Mouse (Mus musculus) bone marrow, adult 2 months (tissue): Measurements from ENCODE around the gene Usp20. TPM values are rescaled to one million over a fixed set of nuclear protein-coding genes. Genes with fewer than 3 reads are reported as not detected.
"Not testable (repeated sequence)": the region's sequence is repeated elsewhere in the genome, so short reads cannot be mapped to it uniquely, and the experiment has no call there.

ENCODE experiments used
- H3K27ac ChIP-seq: fragments of 200-500 bp; 2 replicates; pipeline ENCODE4 v1.5.1; 2012; ENCODE audit warnings: low read depth, mild to moderate bottlenecking, control low read depth, inconsistent platforms, low read length; ENCODE audit not compliant: control insufficient read depth, poor library complexity, insufficient read depth
- H3K4me1 ChIP-seq: fragments of 200-500 bp; 2 replicates; pipeline ENCODE4 v1.6.1; 2011; ENCODE audit warnings: low read length; ENCODE audit not compliant: control insufficient read depth, insufficient read depth
- H3K4me3 ChIP-seq: fragments of 200-500 bp; replicated peaks from 2 replicates; pipeline ENCODE3; 2011; ENCODE audit warnings: mild to moderate bottlenecking, low read depth, low read length, control low read depth; ENCODE audit not compliant: control insufficient read depth
- CTCF ChIP-seq: fragments of 200-500 bp; IDR thresholded peaks from 2 replicates; pipeline ENCODE4 v1.5.1; 2011; ENCODE audit warnings: low read length, control low read depth; ENCODE audit not compliant: control insufficient read depth, insufficient read depth
- POLR2A ChIP-seq: fragments of 200-500 bp; IDR thresholded peaks from 2 replicates; pipeline ENCODE4 v1.6.1; 2011; ENCODE audit warnings: low read depth, mild to moderate bottlenecking, control low read depth, low read length, borderline replicate concordance; ENCODE audit not compliant: control insufficient read depth
- WGBS: fragments of 180-500 bp; shearing (Covaris S2); methylation state at CpG from one replicate; pipeline ENCODE4 v1.1.7; 2018; 5-methylcytosine and 5-hydroxymethylcytosine counted together
- polyA plus RNA-seq: library from polyadenylated mRNA; stranded (reverse); fragments of >200 nt; gene quantifications from 2 replicates; pipeline ENCODE4 v1.2.4, GENCODE M21; 2011; ENCODE audit warnings: low replicate concordance; ENCODE audit not compliant: missing spikeins, insufficient read depth, insufficient read length

Usp20 gene
- polyA plus RNA-seq: 8.6 and 11.7 TPM in 2 replicates

GRCm38 (mm10) chr2:30981790-30982513, at the start of gene Usp20, which contains the start of gene BC005624:
Usp20 (plus strand) TSS chr2:30982279.
BC005624 (minus strand) TSS chr2:30982201.
- peak; percentile 53; the same call in 1 of the 2 replicates for TF ChIP-seq POLR2A
- TF ChIP-seq CTCF: peak; percentile 15; the same call in 1 of the 2 replicates
- H3K4me1 ChIP-seq: peaks cover 3% of the 10 kb centered on the region

GRCm38 (mm10) chr2:30933032-30933431, 49.0 kb upstream of the Usp20 start:
- 80% methylated on average over 6 of the region's 6 CpGs for WGBS
- Histone ChIP-seq H3K4me3 (no peak overlapping the region), H3K27ac (no peak overlapping the region), H3K4me1 (peaks cover 5% of the 10 kb centered on the region)
- TF ChIP-seq POLR2A (no peak), CTCF (no peak)

More at GRCm38 (mm10) chr2:30981790-30982513, at the start of gene Usp20, which contains the start of gene BC005624:
- Histone ChIP-seq H3K4me3 (peak within 1 kb of the TSS; percentile 90), H3K27ac (peak within 1 kb of the TSS; percentile 10; the same call in 1 of the 2 replicates)
- WGBS: under 1% methylated on average over 66 of the region's 66 CpGs

GRCm38 (mm10) chr2:30933917-30934450, 48.1 kb upstream of the Usp20 start:
- Histone ChIP-seq H3K4me1 (peaks cover 5% of the 10 kb centered on the region), H3K27ac (no peak overlapping the region), H3K4me3 (no peak overlapping the region)
- TF ChIP-seq CTCF: peak; percentile 87
- no peak for TF ChIP-seq POLR2A
- 18% methylated on average over 7 of the region's 7 CpGs for WGBS

- Histone ChIP-seq H3K27ac (no peak overlapping the region), H3K4me1 (peaks cover 5% of the 10 kb centered on the region), H3K4me3 (no peak overlapping the region)
- WGBS: 76% methylated on average over 3 of the region's 3 CpGs
- no peak for TF ChIP-seq CTCF
- no peak for TF ChIP-seq POLR2A
These were observed 45.3 kb upstream of the Usp20 start for GRCm38 (mm10) chr2:30936808-30937207.

- no peak for TF ChIP-seq POLR2A
- TF ChIP-seq CTCF: no peak
- WGBS: 60% methylated on average over 8 of the region's 8 CpGs
- Histone ChIP-seq H3K4me1 (peaks cover 5% of the 10 kb centered on the region), H3K27ac (no peak overlapping the region), H3K4me3 (no peak overlapping the region)
These were observed 44.3 kb upstream of the Usp20 start for GRCm38 (mm10) chr2:30937731-30938130.

- 62% methylated on average over 4 of the region's 4 CpGs for WGBS
- H3K4me1 ChIP-seq: peaks cover 5% of the 10 kb centered on the region
- H3K4me3 ChIP-seq: no peak overlapping the region
- no peak overlapping the region for H3K27ac ChIP-seq
- TF ChIP-seq CTCF: no peak
- TF ChIP-seq POLR2A: no peak
These were observed 43.5 kb upstream of the Usp20 start for GRCm38 (mm10) chr2:30938574-30938991.

- H3K27ac ChIP-seq: no peak overlapping the region
- H3K4me1 ChIP-seq: peaks cover 2% of the 10 kb centered on the region; the same call in 1 of the 2 replicates
- TF ChIP-seq CTCF: no peak
- no peak for TF ChIP-seq POLR2A
- WGBS: 64% methylated on average over 5 of the region's 5 CpGs
- H3K4me3 ChIP-seq: no peak overlapping the region
These were observed 40.5 kb upstream of the Usp20 start for GRCm38 (mm10) chr2:30941586-30941985.

- H3K4me3 ChIP-seq, H3K27ac ChIP-seq, H3K4me1 ChIP-seq: not testable (repeated sequence)
- 5% methylated on average over 7 of the region's 7 CpGs for WGBS
- TF ChIP-seq CTCF: 0 out of 2 replicates have a peak, but pooled peaks have one; percentile 1
These were observed 40.0 kb upstream of the Usp20 start for GRCm38 (mm10) chr2:30942116-30942515.

- peak overlapping the region; percentile 82 for H3K4me3 ChIP-seq
- TF ChIP-seq CTCF (peak; percentile 96), POLR2A (no peak)
- H3K4me1 ChIP-seq: peaks cover 2% of the 10 kb centered on the region; the same call in 1 of the 2 replicates
- WGBS: under 1% methylated on average over 16 of the region's 16 CpGs
- H3K27ac ChIP-seq: no peak overlapping the region
These were observed 39.5 kb upstream of the Usp20 start for GRCm38 (mm10) chr2:30942603-30943011.
